Mouse (Mus musculus) thymus, postnatal 25 days (tissue): ENCODE data around the gene Lpp.
A peak's percentile ranks its signal among the peaks of the same experiment; 100 is the strongest.

Experiments used
- DNase-seq: peaks from one replicate; pipeline ENCODE4 v3.0.0; 2022

Lpp gene

DNA sequence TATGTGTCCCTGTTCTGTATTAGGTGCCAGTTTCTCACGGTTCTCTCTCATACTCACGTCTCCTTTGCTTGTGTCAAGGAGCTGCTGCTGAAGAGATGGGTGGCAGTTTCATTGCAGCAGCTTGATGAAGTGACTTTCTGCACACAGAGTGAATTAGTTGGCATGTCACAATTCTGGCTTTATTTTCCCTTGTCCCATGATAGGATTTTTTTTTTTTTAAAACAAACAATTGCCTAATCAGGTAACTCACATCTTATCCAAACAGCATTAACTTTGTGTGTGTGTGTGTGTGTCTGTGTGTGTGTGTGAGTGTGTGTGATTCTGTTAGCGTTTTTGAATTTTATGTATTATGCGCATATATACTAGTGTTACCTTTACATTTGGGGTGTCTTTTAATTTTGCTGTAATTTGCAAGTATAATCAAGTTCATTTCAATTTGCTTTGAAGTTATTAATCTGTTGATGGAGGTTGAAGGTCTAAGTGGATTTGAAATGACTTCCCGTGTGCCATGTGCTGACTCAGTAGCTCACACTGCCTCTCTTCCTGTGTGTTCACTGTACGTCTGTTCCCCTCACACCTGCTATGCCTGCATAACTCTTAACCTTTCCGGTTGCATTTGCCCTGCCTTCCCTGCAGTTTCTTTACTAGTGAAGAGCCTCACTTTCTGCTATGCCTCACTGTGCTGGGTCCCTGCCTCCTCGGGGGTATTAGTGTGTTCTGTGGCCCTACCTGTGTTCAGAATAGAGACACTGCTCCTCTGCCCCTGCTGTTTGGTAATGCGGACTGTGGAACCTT lies 247.9 kb downstream of the Lpp start:
- peak; percentile 58 for DNase-seq

DNA sequence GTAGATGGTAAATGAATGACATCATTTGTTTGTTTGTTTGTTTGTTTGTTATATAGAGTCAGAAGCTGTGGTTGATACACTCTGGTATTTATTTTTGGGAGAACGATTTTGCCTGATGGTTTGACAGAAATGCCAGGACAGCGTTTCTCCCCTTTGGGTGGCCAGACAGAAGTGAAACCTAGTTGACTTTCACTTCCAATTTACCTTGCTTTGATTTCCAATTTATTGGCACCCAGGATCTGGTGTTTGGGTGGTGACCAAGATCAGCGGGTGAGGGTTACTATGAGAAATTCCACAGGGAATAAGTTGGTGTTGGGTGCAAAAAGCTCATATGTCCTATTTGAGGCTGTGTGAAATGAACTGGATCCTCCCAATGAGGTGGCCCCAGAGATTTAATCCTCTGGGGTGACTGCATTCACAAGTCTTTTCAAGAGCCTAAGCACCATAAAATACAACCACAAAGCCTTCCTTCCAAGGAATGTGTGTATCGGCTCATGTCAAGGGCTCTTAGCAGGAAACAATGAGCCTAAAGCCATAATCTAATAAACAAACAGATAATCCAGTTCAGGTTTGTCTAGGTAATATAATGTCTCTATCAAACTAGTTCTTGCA lies 249.8 kb downstream of the Lpp start:
- no peak for DNase-seq

DNA sequence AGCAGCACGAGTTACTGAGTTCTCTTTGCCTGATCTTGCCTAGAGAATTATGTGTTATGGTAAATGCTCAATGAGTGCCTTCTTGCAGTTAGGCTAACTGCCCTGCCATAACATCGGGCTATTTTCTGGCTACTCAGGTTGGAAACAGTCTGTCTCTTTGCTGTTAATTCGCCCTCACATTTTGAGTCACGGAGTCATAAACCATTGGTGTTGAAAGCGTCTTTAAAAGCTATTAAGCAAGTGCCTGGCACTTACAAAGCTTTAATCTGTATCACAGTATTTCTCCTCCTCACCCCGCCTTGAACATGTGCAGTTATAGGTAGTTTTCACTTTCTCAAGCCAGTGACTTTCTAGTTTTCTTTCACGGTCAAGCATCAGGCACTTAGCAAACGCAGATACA lies 250.8 kb downstream of the Lpp start:
- DNase-seq, result no peak

- DNase-seq, result no peak
These were observed 251.6 kb downstream of the Lpp start for GRCm38 (mm10) chr16:24644760-24645406.

GRCm38 (mm10) chr16:24645906-24646603 lies 252.7 kb downstream of the Lpp start:
- DNase-seq, result no peak

DNA sequence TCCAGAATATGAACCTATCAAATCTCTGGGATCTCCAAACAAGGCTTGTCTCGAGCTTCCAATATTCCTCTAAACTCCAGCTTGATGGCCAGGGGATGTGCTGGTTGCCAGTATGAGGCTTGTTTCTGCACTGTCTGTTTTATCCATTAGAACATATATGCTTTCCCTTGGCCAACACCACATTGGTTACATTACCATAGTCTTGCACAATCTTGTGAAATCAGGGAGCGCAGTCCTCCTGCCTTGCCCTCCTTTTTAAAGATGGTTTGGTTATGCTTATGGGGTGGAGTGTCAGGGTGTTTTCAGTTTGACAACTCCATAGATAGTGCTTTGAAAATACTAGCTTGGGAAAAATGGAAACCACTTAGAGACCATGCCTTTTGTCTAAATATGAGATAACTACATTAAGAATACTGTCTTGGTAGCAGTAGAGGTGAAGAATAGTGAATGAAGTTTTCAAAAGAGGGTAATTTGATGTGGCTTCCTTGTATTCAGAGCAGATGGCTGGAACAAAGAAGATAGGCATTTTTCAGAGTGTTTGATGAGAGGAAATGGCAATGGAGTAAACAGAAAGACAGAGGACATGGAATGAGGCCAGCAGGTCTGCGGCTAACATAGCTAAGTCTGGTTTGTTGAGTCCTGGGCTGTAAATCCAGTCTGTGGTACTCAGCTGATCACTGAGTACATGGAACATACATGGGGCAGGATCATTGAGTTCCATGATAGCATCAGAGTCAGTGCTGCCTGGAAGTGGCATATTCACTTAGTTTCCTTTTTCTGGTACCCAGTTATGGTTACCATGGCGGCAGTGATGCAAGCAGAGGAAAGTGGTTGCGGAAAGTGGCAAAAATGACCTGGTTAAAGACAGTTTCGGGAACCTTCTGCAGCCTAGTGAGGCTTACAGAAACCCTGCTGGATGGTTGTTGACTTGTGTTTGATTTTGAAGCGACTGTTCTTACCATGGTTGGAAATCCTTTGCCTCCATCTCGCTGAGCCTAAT lies 258.6 kb downstream of the Lpp start:
- peak; percentile 28 for DNase-seq

- DNase-seq, result no peak
These were observed 259.7 kb downstream of the Lpp start for GRCm38 (mm10) chr16:24653041-24653440.

- DNase-seq, result no peak
These were observed 261.8 kb downstream of the Lpp start for GRCm38 (mm10) chr16:24655116-24655515.

- DNase-seq, result peak; percentile 31
These were observed 262.7 kb downstream of the Lpp start for GRCm38 (mm10) chr16:24656026-24656425.

- no peak for DNase-seq
These were observed 263.4 kb downstream of the Lpp start for GRCm38 (mm10) chr16:24656752-24657151.

DNA sequence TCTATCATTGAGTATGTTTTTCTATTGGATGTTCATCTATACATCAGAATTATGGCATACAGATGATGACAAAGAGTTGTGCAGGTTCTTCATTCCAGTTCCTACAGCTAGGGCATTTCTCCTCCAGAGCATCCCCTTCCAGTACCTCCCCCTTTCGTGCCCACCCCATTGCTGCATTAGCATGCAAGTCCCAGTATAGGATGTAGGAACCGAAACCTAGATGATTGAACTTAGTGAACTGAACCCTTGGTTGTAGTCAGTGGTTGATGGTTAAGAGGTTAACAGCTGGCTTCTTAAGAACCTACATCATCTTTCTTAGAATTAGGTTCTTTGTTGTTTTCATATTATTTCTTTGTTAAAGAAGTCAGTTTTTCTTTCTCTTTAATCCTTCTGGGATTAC lies 265.7 kb downstream of the Lpp start:
- DNase-seq, result no peak

GRCm38 (mm10) chr16:24664131-24664530 lies 270.8 kb downstream of the Lpp start:
- DNase-seq, result no peak

DNA sequence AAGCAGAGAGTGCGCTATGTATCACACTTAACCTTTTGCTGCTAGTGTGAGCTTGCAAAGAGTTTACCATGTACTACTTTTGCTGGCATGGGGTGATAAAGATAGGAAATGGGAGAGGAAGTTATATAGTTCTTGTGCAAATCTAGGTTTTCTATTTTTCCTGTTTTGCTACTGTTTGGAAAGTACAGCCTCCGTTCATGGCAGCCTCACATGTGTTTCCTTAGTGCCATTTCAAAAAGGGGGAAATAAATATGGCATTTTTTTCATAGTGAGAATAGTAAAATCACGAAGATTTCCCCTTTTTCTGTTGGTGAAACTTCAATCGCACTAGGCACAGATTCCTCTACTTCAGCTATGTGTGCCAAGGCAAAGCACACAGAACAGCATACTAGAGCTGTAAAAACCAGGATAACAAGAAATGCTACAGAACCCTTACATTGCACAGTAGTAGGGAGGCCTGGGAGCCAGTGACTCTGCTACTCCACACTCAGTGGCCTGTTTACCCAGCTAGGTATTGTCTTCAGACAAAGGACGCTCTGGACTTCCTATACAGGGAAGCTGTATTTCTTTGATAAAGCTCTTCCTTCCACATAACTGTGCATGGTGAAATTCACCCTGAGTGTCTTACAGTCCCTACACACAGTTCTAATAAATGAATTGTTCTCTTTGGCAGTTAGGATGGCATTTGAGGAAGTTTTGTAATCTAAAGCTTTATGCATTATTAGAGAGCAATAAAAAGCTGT lies 276.6 kb downstream of the Lpp start:
- no peak for DNase-seq

- DNase-seq, result no peak
These were observed 285.6 kb downstream of the Lpp start for GRCm38 (mm10) chr16:24678942-24679341.

GRCm38 (mm10) chr16:24695062-24695461 lies 301.8 kb downstream of the Lpp start:
- no peak for DNase-seq

GRCm38 (mm10) chr16:24704215-24704614 lies 310.9 kb downstream of the Lpp start:
- peak; percentile 28 for DNase-seq

DNA sequence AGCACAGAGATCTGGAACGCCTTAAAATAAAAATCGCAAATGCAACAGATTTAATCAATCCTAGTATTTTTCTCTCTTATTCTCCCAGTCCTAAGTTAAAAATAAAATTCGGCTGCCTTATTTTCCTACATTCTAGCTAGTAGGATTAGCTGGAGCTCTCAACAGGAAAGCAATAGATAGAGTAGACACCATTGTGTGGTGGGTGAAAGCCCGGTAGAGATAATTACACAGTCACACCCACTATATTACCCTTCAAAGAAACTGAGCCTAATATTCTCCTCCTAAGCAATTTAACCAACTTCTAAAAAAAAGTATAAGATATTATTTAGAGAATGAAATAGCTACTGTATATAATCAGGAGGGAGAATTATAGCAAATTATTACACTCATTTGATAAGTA lies 330.3 kb downstream of the Lpp start:
- no peak for DNase-seq

- no peak for DNase-seq
These were observed 339.4 kb downstream of the Lpp start for GRCm38 (mm10) chr16:24732751-24733150.

DNA sequence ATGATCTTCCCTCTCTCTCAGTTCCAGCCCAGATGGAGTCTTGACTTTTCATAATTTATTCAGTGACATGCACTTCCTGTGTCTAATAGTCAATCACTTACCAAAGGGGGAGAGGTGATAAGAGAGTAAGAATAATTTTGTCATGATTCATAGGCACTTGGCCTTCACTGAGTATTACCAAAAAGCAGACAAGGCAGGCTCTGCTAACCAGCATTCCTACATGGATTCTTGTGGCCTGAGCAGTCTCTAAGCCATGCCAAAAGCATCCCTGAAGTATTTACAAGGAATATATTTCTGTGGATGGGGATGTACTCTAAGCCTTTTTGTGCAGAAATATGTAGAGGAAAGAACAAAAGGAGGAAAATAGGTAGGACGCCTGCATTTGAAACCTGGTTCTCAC lies 340.0 kb downstream of the Lpp start:
- no peak for DNase-seq

DNA sequence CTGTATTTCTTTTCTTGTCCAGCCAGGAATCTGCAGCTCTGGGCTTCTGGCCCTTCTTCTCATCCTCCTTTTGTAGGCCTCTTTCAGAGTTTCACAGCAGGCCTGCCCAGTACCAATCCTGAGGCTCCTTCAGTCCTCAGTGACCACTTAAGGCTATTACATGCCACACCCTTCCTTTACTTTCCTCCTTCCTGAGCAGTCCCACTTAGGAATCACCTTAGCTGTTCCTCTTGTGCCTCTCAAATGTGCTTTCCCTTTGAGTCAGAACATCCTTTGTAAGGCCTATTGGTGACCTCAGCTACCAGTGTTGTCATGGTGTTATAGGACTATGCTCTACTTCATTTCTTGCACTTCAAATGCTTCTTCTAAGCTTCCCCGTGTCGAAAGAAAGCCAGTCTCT lies 342.4 kb downstream of the Lpp start:
- no peak for DNase-seq

DNA sequence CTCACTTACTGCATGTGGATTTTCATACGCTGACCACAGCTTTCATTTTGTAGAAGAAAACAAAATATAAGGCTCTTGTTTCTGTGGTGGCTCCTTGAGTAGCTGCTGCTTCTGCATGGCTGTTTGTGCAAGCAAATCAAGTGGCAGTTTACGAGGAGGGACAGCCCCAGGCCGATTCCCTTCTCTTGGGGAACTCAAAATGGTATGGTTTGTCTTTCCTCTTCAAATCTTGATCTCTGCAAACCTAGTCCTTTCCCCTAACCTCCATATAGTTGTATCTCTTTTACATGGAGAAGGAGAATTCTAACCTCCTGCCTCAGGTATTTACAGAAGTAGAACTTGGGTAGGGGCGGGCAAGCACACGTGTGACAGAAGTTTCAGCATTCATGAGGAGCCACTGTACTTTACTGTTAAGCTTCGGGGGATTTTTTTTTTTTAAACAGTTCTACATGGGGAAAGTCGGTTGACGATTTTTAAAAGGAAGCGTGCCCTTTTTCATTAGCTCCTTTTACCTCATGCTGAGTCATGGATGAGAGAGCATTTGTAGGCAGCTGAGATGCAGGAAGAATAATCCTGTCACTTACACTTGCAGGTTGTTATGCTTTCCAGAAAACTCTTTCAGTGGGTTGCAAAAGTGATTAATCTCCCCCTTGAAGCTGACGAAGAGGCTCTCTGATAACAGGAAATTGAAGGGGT lies 344.2 kb downstream of the Lpp start:
- DNase-seq, result no peak
